Mouse (Mus musculus) liver, embryonic 14.5 days (tissue): ENCODE measurements around the gene Lcn2. TPM values are rescaled to one million over a fixed set of nuclear protein-coding genes. Genes with fewer than 3 reads are reported as not detected.

Experiments used
- ATAC-seq: fragments of 200-750 bp; cut with Nextera tagmentation; 2 replicates; pipeline ENCODE4 v1.8.0; 2017; ENCODE audit warnings: moderate number of reproducible peaks, mild to moderate bottlenecking, moderate library complexity; ENCODE audit not compliant: insufficient read depth
- DNase-seq, 3 experiments: peaks; one replicate each; pipeline ENCODE4 v3.0.0-alpha.2; 2012 to 2013; ENCODE audit warnings: low read depth in 3 of 3, low spot score in 3 of 3
- H3K27ac ChIP-seq: fragments of 300-500 bp; sonication (generic); 2 replicates; pipeline ENCODE4 v1.5.1; 2014; ENCODE audit warnings: moderate library complexity, mild to moderate bottlenecking, control low read depth, inconsistent platforms
- H3K27me3 ChIP-seq: fragments of 300-500 bp; sonication (generic); 2 replicates; pipeline ENCODE4 v1.6.1; 2014; ENCODE audit warnings: mild to moderate bottlenecking, low read length, moderate library complexity; ENCODE audit not compliant: control insufficient read depth, insufficient read depth
- H3K36me3 ChIP-seq: fragments of 300-500 bp; sonication (generic); replicated peaks from 2 replicates; pipeline ENCODE4 v1.6.1; 2014; ENCODE audit warnings: low read depth; ENCODE audit not compliant: control insufficient read depth, insufficient read depth
- H3K4me1 ChIP-seq, 2 experiments: fragments of 200-500 bp in 1 of 2; fragments of 300-500 bp in 1 of 2; sonication (generic) in 1 of 2; replicated peaks; 2 replicates each; pipeline ENCODE4 v1.6.1; 2012 to 2014; ENCODE audit warnings: antibody characterized with exemption in 1 of 2, inconsistent platforms in 1 of 2, low read length in 1 of 2; ENCODE audit not compliant: control insufficient read depth in 2 of 2, insufficient read depth in 2 of 2
- H3K4me2 ChIP-seq: fragments of 300-500 bp; sonication (generic); 2 replicates; pipeline ENCODE4 v1.6.1; 2014; ENCODE audit warnings: low read depth, mild to moderate bottlenecking, control low read depth, moderate library complexity
- H3K4me3 ChIP-seq, 2 experiments: fragments of 200-500 bp in 1 of 2; fragments of 300-500 bp in 1 of 2; sonication (generic) in 1 of 2; 2 replicates each; pipeline ENCODE4 v1.5.1; 2012 to 2014; ENCODE audit warnings: low read depth in 2 of 2, low read length in 2 of 2, mild to moderate bottlenecking in 2 of 2, control low read depth in 1 of 2, inconsistent platforms in 1 of 2, moderate library complexity in 1 of 2; ENCODE audit not compliant: insufficient read depth in 1 of 2
- H3K9ac ChIP-seq: fragments of 300-500 bp; sonication (generic); replicated peaks from 2 replicates; pipeline ENCODE4 v1.6.1; 2014; ENCODE audit warnings: mild to moderate bottlenecking, control low read depth, moderate library complexity
- H3K9me3 ChIP-seq: fragments of 300-500 bp; sonication (generic); 2 replicates; pipeline ENCODE4 v1.6.1; 2016; ENCODE audit warnings: low read length, mixed read lengths; ENCODE audit not compliant: control insufficient read depth
- CTCF ChIP-seq: IDR thresholded peaks from 2 replicates; pipeline ENCODE4 v1.5.1; 2016; ENCODE audit warnings: antibody characterized with exemption, low read depth, control low read depth
- EP300 ChIP-seq: IDR thresholded peaks from 2 replicates; pipeline ENCODE4 v1.6.1; 2016; ENCODE audit warnings: antibody characterized with exemption, low read depth
- WGBS: fragments of 180-500 bp; shearing (Covaris S2); extraction: QIAGEN DNeasy Blood & Tissue Kit; methylation state at CpG from one replicate; pipeline ENCODE4 v1.1.7; 2014; ENCODE audit not compliant: insufficient replicate concordance; 5-methylcytosine and 5-hydroxymethylcytosine counted together
- polyA plus RNA-seq, 2 experiments: library from polyadenylated mRNA; depleted of rRNA in 1 of 2; stranded (reverse) in 1 of 2; unstranded in 1 of 2; fragments of >200 nt; fragmentation: Nextera tagmentation in 1 of 2; extraction: Ambion mirVana in 1 of 2; gene quantifications; 2 replicates each; pipeline versions ENCODE4 v1.2.1 to v1.2.3; 2012 to 2014

The Lcn2 gene
- polyA plus RNA-seq, 2 experiments = 29.8 to 65.1 TPM

GRCm38 (mm10) chr2:32413936-32414335 is 25.9 kb upstream of the Lcn2 start:
- Histone ChIP-seq H3K36me3 (peaks cover 19% of the 10 kb centered on the region), H3K27ac (no peak overlapping the region), H3K9ac (no peak overlapping the region), H3K4me2 (no peak overlapping the region), H3K4me3 (no peak overlapping the region), H3K4me1 (peaks cover 0 to 6% of the 10 kb centered on the region in 2 experiments; a peak in 1 of 4 replicates), H3K27me3 (no peaks in the 10 kb centered on the region), H3K9me3 (no peaks in the 10 kb centered on the region)
- 51% methylated on average over 5 of the region's 5 CpGs for WGBS
- no peak for TF ChIP-seq CTCF
- no peak for TF ChIP-seq EP300
- no peak for DNase-seq
- ATAC-seq = no peak

DNA sequence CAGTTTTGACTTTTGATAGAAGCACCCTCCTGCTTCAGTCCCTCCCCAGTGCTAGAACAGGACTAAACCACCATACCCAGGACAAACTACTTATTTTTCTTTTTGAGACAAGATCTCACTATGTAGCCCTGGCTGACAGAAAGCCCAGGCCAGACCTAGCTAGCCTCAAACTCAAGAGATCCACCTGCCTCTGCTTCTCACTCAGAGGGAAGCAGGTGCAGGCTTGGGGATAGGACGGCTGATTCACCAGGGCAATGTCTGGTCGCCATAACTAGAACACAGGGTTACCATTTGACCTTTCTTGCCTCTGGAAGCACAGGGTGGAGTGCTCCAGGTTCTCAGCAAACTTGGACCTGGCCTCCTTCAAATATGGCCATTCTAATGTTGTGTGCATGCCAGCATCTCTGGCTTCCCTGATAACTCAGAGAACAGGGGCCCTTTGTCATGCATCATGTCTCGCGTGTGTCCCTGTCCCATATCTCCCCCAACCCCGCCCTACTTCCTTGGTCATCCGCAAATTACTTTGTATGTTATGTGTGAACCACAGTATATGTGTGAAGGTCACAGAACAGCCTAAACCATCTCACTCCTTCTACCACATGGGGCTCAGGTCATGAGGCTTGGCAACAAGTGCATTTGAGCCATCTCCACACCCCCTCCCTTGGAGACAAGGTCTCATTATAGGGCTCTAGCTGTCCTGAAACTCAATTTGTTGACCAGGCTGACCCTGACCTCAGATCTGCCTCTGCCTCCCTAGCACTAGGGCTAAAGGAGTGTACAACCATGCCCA is 24.9 kb upstream of the Lcn2 start:
- Histone ChIP-seq H3K36me3 (peaks cover 14% of the 10 kb centered on the region), H3K9me3 (no peaks in the 10 kb centered on the region), H3K27ac (no peak overlapping the region), H3K4me3 (no peak overlapping the region), H3K4me2 (no peak overlapping the region), H3K27me3 (no peaks in the 10 kb centered on the region), H3K9ac (no peak overlapping the region), H3K4me1 (0 out of 4 replicates have a peak, but pooled peaks cover 0 to 4% of the 10 kb centered on the region in 2 experiments)
- no peak for ATAC-seq
- DNase-seq = no peak
- WGBS = 58% methylated on average over 6 of the region's 6 CpGs
- TF ChIP-seq EP300 = no peak

GRCm38 (mm10) chr2:32411407-32411806 is 23.4 kb upstream of the Lcn2 start:
- Histone ChIP-seq H3K36me3 (peaks cover 6% of the 10 kb centered on the region), H3K27ac (no peak overlapping the region), H3K4me3 (no peak overlapping the region), H3K4me2 (no peak overlapping the region), H3K9me3 (no peaks in the 10 kb centered on the region), H3K4me1 (0 out of 4 replicates have a peak, but pooled peaks cover 0 to 4% of the 10 kb centered on the region in 2 experiments), H3K27me3 (no peaks in the 10 kb centered on the region), H3K9ac (no peak overlapping the region)
- DNase-seq (no peak), ATAC-seq (no peak)
- no peak for TF ChIP-seq CTCF
- no peak for TF ChIP-seq EP300
- WGBS = 73% methylated on average over 7 of the region's 7 CpGs

GRCm38 (mm10) chr2:32408429-32409424 is 20.7 kb upstream of the Lcn2 start:
- DNase-seq (no peak), ATAC-seq (peak; percentile 52; the same call in 1 of the 2 replicates)
- Histone ChIP-seq H3K9ac (no peak overlapping the region), H3K9me3 (no peaks in the 10 kb centered on the region), H3K27ac (no peak overlapping the region), H3K4me1 (0 out of 4 replicates have a peak, but pooled peaks cover 0 to 4% of the 10 kb centered on the region in 2 experiments), H3K36me3 (no peaks in the 10 kb centered on the region), H3K4me2 (no peak overlapping the region), H3K4me3 (no peak overlapping the region), H3K27me3 (no peaks in the 10 kb centered on the region)
- TF ChIP-seq EP300 = no peak
- no peak for TF ChIP-seq CTCF
- WGBS = 65% methylated on average over 25 of the region's 25 CpGs
